In the genomic region with DNA sequence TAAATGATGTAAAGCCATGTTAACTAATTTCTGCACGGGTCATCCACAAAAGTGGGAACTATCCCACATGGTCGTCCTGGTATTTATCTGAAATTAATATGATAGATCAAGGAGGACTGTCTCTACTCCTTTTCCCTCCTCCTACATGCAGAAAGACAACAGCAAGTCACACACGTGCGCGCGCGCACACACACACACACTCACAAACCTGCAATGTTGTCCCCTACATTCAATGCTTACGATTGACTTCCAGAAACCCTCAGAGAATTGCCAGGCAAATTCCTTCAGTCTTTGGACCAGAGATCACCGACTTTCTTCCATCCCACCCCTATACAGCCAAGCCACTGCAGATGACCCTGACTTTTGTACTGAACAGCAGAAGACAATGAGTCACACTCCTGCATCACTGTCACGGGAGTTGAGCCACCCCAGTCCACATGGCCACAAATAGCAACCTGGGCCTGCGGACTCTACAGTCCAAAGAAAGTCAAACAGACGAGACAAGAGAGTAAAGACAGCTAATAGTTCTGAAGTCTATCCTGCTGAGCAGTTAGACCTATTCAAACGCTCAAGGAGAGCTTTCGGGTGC, we compare ENCODE assay signal across 31 mouse cellular contexts.
DNase-seq lines count a peak whose midpoint lies in the region; ATAC-seq and TF ChIP-seq lines count a peak whose summit lies in the region.
"Had no signal": no experiment of that assay in that cellular context is flagged by ENCODE, and none has a peak within 500 bp of the region (broad histone marks: within the 10 kb centered on the region; RNA-seq: fewer than 3 reads in every experiment).

No protein-coding gene starts in this region.

- H3K4me2 ChIP-seq in midbrain, postnatal 0 days (ENCODE audit: low read depth, low read length, poor library complexity, severe bottlenecking), result no peak overlapping the region
- H3K4me2 ChIP-seq: embryonic facial prominence, embryonic 12.5 days; forebrain, embryonic 15.5 days; heart, embryonic 11.5 days; hindbrain, embryonic 14.5 days; limb, embryonic 15.5 days; liver, embryonic 15.5 days; lung, embryonic 15.5 days; midbrain, embryonic 13.5 days had no signal

- H3K36me3 ChIP-seq in megakaryocyte, embryonic 14.5 days (replicated peaks; ENCODE audit: low read length), result no peaks in the 10 kb centered on the region
- no peaks in the 10 kb centered on the region for H3K36me3 ChIP-seq in small intestine, adult 2 months (ENCODE audit: control insufficient read depth, insufficient read depth, low read length)
- H3K36me3 ChIP-seq in midbrain, postnatal 0 days (ENCODE audit: insufficient read depth, low read length), result peaks cover 8% of the 10 kb centered on the region; the same call in 1 of the 2 replicates
- H3K36me3 ChIP-seq: embryonic facial prominence, embryonic 12.5 days; forebrain, embryonic 15.5 days; limb, embryonic 15.5 days; liver, embryonic 15.5 days; lung, embryonic 15.5 days; midbrain, embryonic 13.5 days had no signal

- peaks cover 11% of the 10 kb centered on the region for H3K27me3 ChIP-seq in megakaryocyte, embryonic 14.5 days (replicated peaks)
- no peaks in the 10 kb centered on the region for H3K27me3 ChIP-seq in small intestine, adult 2 months (ENCODE audit: control insufficient read depth, insufficient read depth, low read length)
- no peaks in the 10 kb centered on the region for H3K27me3 ChIP-seq in midbrain, postnatal 0 days (ENCODE audit: insufficient read depth, low read length)
- H3K27me3 ChIP-seq: embryonic facial prominence, embryonic 12.5 days; forebrain, embryonic 15.5 days; limb, embryonic 15.5 days; liver, embryonic 15.5 days; lung, embryonic 15.5 days; midbrain, embryonic 13.5 days; Patski had no signal

- TF ChIP-seq POLR2A in small intestine, adult 2 months (IDR thresholded peaks at IDR 0.05; ENCODE audit: low read depth, low read length), result no peak

- peak; percentile 90 for DNase-seq in heart, adult 11 months
- no peak for DNase-seq in heart, adult 9 months (ENCODE audit: low spot score in 2 of 2)
- DNase-seq in adrenal gland, postnatal 25 days, result peak; percentile 38
- DNase-seq in midbrain, postnatal 0 days (ENCODE audit: low spot score), result no peak
- DNase-seq in retina, embryonic 14.5 days (ENCODE audit: low spot score), result no peak
- DNase-seq: cerebellum, adult 8-10 months; cerebellum, postnatal 36 days; gastrocnemius, adult 2 months; gastrocnemius, postnatal 36 days; heart, postnatal 36 days; kidney, postnatal 4 days; layer of hippocampus, postnatal 36 days; left cerebral cortex, postnatal 4 days; retina, postnatal 1 day; right cerebral cortex, postnatal 14 days; thymus, adult 18-20 months; thymus, postnatal 25 days had no signal

- peak overlapping the region; percentile 11 for H3K4me3 ChIP-seq in megakaryocyte, embryonic 14.5 days (replicated peaks)
- no peak overlapping the region for H3K4me3 ChIP-seq in small intestine, adult 2 months (ENCODE audit: low read depth, low read length)
- H3K4me3 ChIP-seq in midbrain, postnatal 0 days (ENCODE audit: low read depth, low read length), result no peak overlapping the region
- H3K4me3 ChIP-seq: embryonic facial prominence, embryonic 12.5 days; forebrain, embryonic 15.5 days; gastrocnemius, adult 2 months; limb, embryonic 15.5 days; liver, embryonic 15.5 days; lung, embryonic 15.5 days; midbrain, embryonic 13.5 days had no signal

- no peak overlapping the region for H3K9ac ChIP-seq in midbrain, postnatal 0 days (replicated peaks; ENCODE audit: low read length, poor library complexity, severe bottlenecking)
- H3K9ac ChIP-seq: embryonic facial prominence, embryonic 12.5 days; forebrain, embryonic 15.5 days; hindbrain, embryonic 14.5 days; limb, embryonic 15.5 days; liver, embryonic 15.5 days; lung, embryonic 15.5 days; midbrain, embryonic 13.5 days had no signal

- no peak for TF ChIP-seq CTCF in small intestine, adult 2 months (IDR thresholded peaks at IDR 0.05; ENCODE audit: extremely low read depth, insufficient read length, insufficient replicate concordance, low read depth, low read length)
- TF ChIP-seq CTCF in midbrain, postnatal 0 days (IDR thresholded peaks at IDR 0.05), result no peak

- peaks cover 20% of the 10 kb centered on the region for H3K9me3 ChIP-seq in megakaryocyte, embryonic 14.5 days
- H3K9me3 ChIP-seq in midbrain, postnatal 0 days (ENCODE audit: low read length), result no peaks in the 10 kb centered on the region
- H3K9me3 ChIP-seq: embryonic facial prominence, embryonic 12.5 days; forebrain, embryonic 15.5 days; limb, embryonic 15.5 days; liver, embryonic 15.5 days; lung, embryonic 15.5 days; midbrain, embryonic 13.5 days had no signal

- ATAC-seq in megakaryocyte, adult 5-6 weeks (ENCODE audit: poor library complexity, severe bottlenecking), result no peak
- ATAC-seq in midbrain, postnatal 0 days (ENCODE audit: low FRiP score), result no peak
- ATAC-seq: forebrain, embryonic 15.5 days; intestine, postnatal 0 days; midbrain, embryonic 13.5 days; Patski had no signal

- H3K27ac ChIP-seq in small intestine, adult 2 months (ENCODE audit: insufficient read depth, low read depth, low read length), result peak overlapping the region; percentile 46
- H3K27ac ChIP-seq in midbrain, postnatal 0 days (ENCODE audit: low read depth, low read length), result no peak overlapping the region
- H3K27ac ChIP-seq: forebrain, embryonic 15.5 days; gastrocnemius, adult 2 months; hindbrain, embryonic 14.5 days; limb, embryonic 15.5 days; liver, embryonic 15.5 days; lung, embryonic 15.5 days; midbrain, embryonic 13.5 days; stomach, postnatal 0 days had no signal

- WGBS in small intestine, adult 2 months, result 84% methylated on average over 14 of the region's 14 CpGs
- 93% methylated on average over 14 of the region's 14 CpGs for WGBS in midbrain, postnatal 0 days

- H3K4me1 ChIP-seq in megakaryocyte, embryonic 14.5 days, result peaks cover 27% of the 10 kb centered on the region
- H3K4me1 ChIP-seq in small intestine, adult 2 months (ENCODE audit: control insufficient read depth, insufficient read depth, insufficient read length, low read length), result no peaks in the 10 kb centered on the region
- H3K4me1 ChIP-seq in midbrain, postnatal 0 days (ENCODE audit: insufficient read depth, low read length), result peaks cover 6% of the 10 kb centered on the region; the same call in 1 of the 2 replicates
- H3K4me1 ChIP-seq: liver, embryonic 15.5 days had no signal

Comparison
In these comparisons a context has a peak if more than half of its experiments do, and no peak if none do; other contexts are left out.
1. DNase-seq: peak in heart, adult 11 months (single experiment) and adrenal gland, postnatal 25 days (single experiment); none in heart, adult 9 months (0 of 2), midbrain, postnatal 0 days (single experiment) and retina, embryonic 14.5 days (single experiment).